Mouse (Mus musculus): ENCODE measurements around the gene Rnf19b. TPM values are rescaled to one million over a fixed set of nuclear protein-coding genes. Genes with fewer than 3 reads are reported as not detected.
A peak's percentile ranks its signal among the peaks of the same experiment; 100 is the strongest.

Rnf19b gene
- total RNA-seq, 4 experiments from 2014 or later: 23.6 to 27.2 (median 25.0) TPM

- DNase-seq (ENCODE audit: low spot score in 2 of 2): no peak
Measured at GRCm38 (mm10) chr4:129113083-129113988, 55.3 kb downstream of the Rnf19b start.

- DNase-seq (ENCODE audit: low spot score in 2 of 2): no peak
Measured at GRCm38 (mm10) chr4:129116703-129117102, 58.6 kb downstream of the Rnf19b start.

GRCm38 (mm10) chr4:129117720-129118510 is 59.8 kb downstream of the Rnf19b start:
- no peak for DNase-seq (ENCODE audit: low spot score in 2 of 2)

GRCm38 (mm10) chr4:129119708-129120107 is 61.6 kb downstream of the Rnf19b start:
- no peak for DNase-seq (ENCODE audit: low spot score in 2 of 2)

GRCm38 (mm10) chr4:129120520-129121445 is 62.7 kb downstream of the Rnf19b start:
- no peak for DNase-seq (ENCODE audit: low spot score in 2 of 2)

- no peak for DNase-seq (ENCODE audit: low spot score in 2 of 2)
Measured at GRCm38 (mm10) chr4:129121569-129122086, 63.6 kb downstream of the Rnf19b start, which contains the start of gene Hpca. Gene Hpca (minus strand): TSS chr4:129122036.

- no peak for DNase-seq (ENCODE audit: low spot score in 2 of 2)
Measured at GRCm38 (mm10) chr4:129122107-129122506, 64.0 kb downstream of the Rnf19b start.

GRCm38 (mm10) chr4:129122719-129123118 is 64.6 kb downstream of the Rnf19b start:
- DNase-seq (ENCODE audit: low spot score in 2 of 2): no peak

GRCm38 (mm10) chr4:129124652-129125146 is 66.6 kb downstream of the Rnf19b start:
- DNase-seq (ENCODE audit: low spot score in 2 of 2): no peak

- peak in 1 of 2 experiments; percentile 31 for DNase-seq (ENCODE audit: low spot score in 2 of 2)
Measured at GRCm38 (mm10) chr4:129125736-129126451, 67.8 kb downstream of the Rnf19b start.

GRCm38 (mm10) chr4:129128582-129129338 is 70.7 kb downstream of the Rnf19b start:
- DNase-seq (ENCODE audit: low spot score in 2 of 2): no peak

- DNase-seq (ENCODE audit: low spot score in 2 of 2): no peak
Measured at GRCm38 (mm10) chr4:129129387-129129786, 71.3 kb downstream of the Rnf19b start.

GRCm38 (mm10) chr4:129130149-129130548 is 72.1 kb downstream of the Rnf19b start:
- no peak for DNase-seq (ENCODE audit: low spot score in 2 of 2)

GRCm38 (mm10) chr4:129130755-129131303 is 72.8 kb downstream of the Rnf19b start:
- DNase-seq (ENCODE audit: low spot score in 2 of 2): no peak

- DNase-seq (ENCODE audit: low spot score in 2 of 2): peak; percentile 44 to 47
Measured at GRCm38 (mm10) chr4:129134799-129135585, 76.9 kb downstream of the Rnf19b start.

Measured in gastrocnemius, adult 8-10 months (tissue).